Mouse (Mus musculus) forebrain, embryonic 11.5 days (tissue): Measurements from ENCODE around the gene Dnaja3. TPM values are rescaled to one million over a fixed set of nuclear protein-coding genes. Genes with fewer than 3 reads are reported as not detected.
A peak's percentile ranks its signal among the peaks of the same experiment; 100 is the strongest.

Experiments used
- ATAC-seq: fragments of 200-750 bp; cut with Nextera tagmentation; replicated peaks from 2 replicates; pipeline ENCODE4 v1.8.0; 2017; ENCODE audit warnings: moderate TSS enrichment; ENCODE audit not compliant: low FRiP score
- DNase-seq: peaks from one replicate; pipeline ENCODE4 v3.0.0-alpha.2; 2017; ENCODE audit warnings: low spot score
- H3K27ac ChIP-seq: fragments of 300-500 bp; sonication (generic); 2 replicates; pipeline ENCODE4 v1.5.1; 2014; ENCODE audit warnings: low read depth, low read length
- H3K27me3 ChIP-seq: fragments of 300-500 bp; sonication (generic); 2 replicates; pipeline ENCODE4 v1.6.1; 2014; ENCODE audit warnings: mild to moderate bottlenecking, low read length, mixed read lengths; ENCODE audit not compliant: control insufficient read depth, insufficient read depth
- H3K36me3 ChIP-seq: fragments of 300-500 bp; sonication (generic); 2 replicates; pipeline ENCODE4 v1.6.1; 2014; ENCODE audit warnings: mild to moderate bottlenecking, low read length, moderate library complexity, mixed read lengths; ENCODE audit not compliant: control insufficient read depth, insufficient read depth
- H3K4me1 ChIP-seq: fragments of 300-500 bp; sonication (generic); replicated peaks from 2 replicates; pipeline ENCODE4 v1.6.1; 2014; ENCODE audit warnings: low read length, mixed read lengths; ENCODE audit not compliant: control insufficient read depth, insufficient read depth
- H3K4me2 ChIP-seq: fragments of 300-500 bp; sonication (generic); 2 replicates; pipeline ENCODE4 v1.6.1; 2014; ENCODE audit warnings: low read depth, mild to moderate bottlenecking, low read length, moderate library complexity, mixed read lengths; ENCODE audit not compliant: severe bottlenecking
- H3K4me3 ChIP-seq: fragments of 300-500 bp; sonication (generic); 2 replicates; pipeline ENCODE4 v1.5.1; 2014; ENCODE audit warnings: low read depth, low read length
- H3K9ac ChIP-seq: fragments of 300-500 bp; sonication (generic); 2 replicates; pipeline ENCODE4 v1.6.1; 2014; ENCODE audit warnings: low read length
- H3K9me3 ChIP-seq: fragments of 300-500 bp; sonication (generic); 2 replicates; pipeline ENCODE4 v1.6.1; 2016; ENCODE audit warnings: low read length, mixed read lengths; ENCODE audit not compliant: control insufficient read depth
- WGBS: fragments of 180-500 bp; shearing (Covaris S2); extraction: QIAGEN DNeasy Blood & Tissue Kit; methylation state at CpG from one replicate; pipeline ENCODE4 v1.1.7; 2014; 5-methylcytosine and 5-hydroxymethylcytosine counted together
- polyA plus RNA-seq: library from polyadenylated mRNA; unstranded; fragments of >200 nt; fragmentation: Nextera tagmentation; extraction: Ambion mirVana; gene quantifications from 2 replicates; pipeline ENCODE4 v1.2.1, GENCODE M21; 2014

Gene Dnaja3
- polyA plus RNA-seq, 1 experiment from 2014 or later: 60.7 TPM

DNA sequence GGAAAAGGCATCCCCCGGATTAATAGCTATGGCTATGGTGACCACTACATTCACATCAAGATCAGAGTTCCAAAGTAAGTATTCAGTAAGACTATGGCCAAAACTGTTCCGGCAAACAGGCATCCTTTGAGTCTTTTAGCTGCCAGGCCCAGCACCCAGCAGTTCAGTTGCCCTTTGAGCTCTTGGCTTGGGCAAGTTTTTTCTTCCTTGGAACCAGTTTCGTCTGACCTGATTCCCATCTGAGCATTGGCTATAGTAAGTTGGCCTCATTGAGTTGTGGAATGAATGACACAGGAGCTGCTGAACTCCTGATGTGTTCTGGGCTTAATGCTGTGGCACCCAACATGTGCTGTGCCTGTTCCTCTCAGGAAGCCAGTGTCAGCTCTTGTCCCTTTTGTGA, 61.4 kb downstream of the Dnaja3 start:
- Histone ChIP-seq H3K4me1 (no peaks in the 10 kb centered on the region), H3K27me3 (no peaks in the 10 kb centered on the region), H3K36me3 (peaks cover 12% of the 10 kb centered on the region; the same call in 1 of the 2 replicates), H3K27ac (no peak overlapping the region), H3K9ac (no peak overlapping the region), H3K9me3 (no peaks in the 10 kb centered on the region), H3K4me3 (no peak overlapping the region), H3K4me2 (no peak overlapping the region)
- DNase-seq (no peak), ATAC-seq (no peak)
- 92% methylated on average over 3 of the region's 3 CpGs for WGBS

DNA sequence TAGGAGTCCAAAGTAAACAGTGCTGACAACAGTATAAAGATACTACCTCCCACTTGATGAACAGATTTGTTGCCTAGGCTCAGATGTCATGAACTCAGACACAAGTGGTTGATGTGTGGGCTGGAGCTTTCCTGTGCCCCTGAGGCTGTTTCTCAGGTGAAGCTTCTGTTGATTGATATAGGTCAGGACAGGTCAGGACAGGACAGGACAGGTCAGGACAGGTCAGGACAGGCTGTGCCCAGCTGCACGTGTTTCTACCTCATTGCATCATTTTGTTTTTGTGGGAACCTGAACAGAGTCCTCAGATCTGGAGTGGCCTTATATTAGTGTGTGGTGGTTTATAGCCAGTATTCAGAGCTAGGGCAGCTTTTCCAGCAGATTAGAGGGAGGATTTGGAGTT, 62.9 kb downstream of the Dnaja3 start:
- Histone ChIP-seq H3K36me3 (peaks cover 12% of the 10 kb centered on the region; the same call in 1 of the 2 replicates), H3K4me2 (no peak overlapping the region), H3K4me3 (no peak overlapping the region), H3K9me3 (no peaks in the 10 kb centered on the region), H3K9ac (no peak overlapping the region), H3K27me3 (no peaks in the 10 kb centered on the region), H3K4me1 (no peaks in the 10 kb centered on the region), H3K27ac (no peak overlapping the region)
- ATAC-seq (no peak), DNase-seq (no peak)
- WGBS: 94% methylated on average over 1 of the region's 1 CpGs

DNA sequence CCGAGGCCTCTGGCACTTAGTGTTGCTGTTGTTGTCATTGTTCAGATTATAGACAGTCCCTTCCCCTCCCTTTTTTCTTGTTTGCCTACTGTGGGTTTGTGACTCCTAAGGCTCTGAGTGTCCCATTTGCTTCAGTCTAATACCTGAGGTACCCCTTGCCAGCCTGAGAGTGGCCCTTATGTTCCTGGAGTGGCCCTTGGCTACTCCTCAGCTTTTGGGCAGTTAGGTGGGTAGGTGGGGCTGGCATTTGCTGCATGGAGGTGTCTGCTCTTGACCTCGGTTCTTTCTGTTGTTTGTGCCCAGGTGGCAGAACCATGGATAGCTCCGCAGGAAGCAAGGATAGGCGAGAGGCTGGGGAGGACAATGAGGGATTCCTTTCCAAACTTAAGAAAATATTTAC, 65.8 kb downstream of the Dnaja3 start:
- Histone ChIP-seq H3K9ac (no peak overlapping the region), H3K27ac (no peak overlapping the region), H3K36me3 (peaks cover 12% of the 10 kb centered on the region; the same call in 1 of the 2 replicates), H3K9me3 (no peaks in the 10 kb centered on the region), H3K4me3 (no peak overlapping the region), H3K4me2 (no peak overlapping the region), H3K27me3 (no peaks in the 10 kb centered on the region), H3K4me1 (no peaks in the 10 kb centered on the region)
- no peak for ATAC-seq
- no peak for DNase-seq
- WGBS: 79% methylated on average over 4 of the region's 4 CpGs

GRCm38 (mm10) chr16:4711173-4711572, 71.4 kb downstream of the Dnaja3 start:
- ATAC-seq (no peak), DNase-seq (no peak)
- peaks cover 20% of the 10 kb centered on the region; the same call in 1 of the 2 replicates for H3K36me3 ChIP-seq
- WGBS: 97% methylated on average over 4 of the region's 4 CpGs
- H3K27me3 ChIP-seq: no peaks in the 10 kb centered on the region
- no peaks in the 10 kb centered on the region for H3K4me1 ChIP-seq
- no peak overlapping the region for H3K4me3 ChIP-seq
- no peaks in the 10 kb centered on the region for H3K9me3 ChIP-seq
- no peak overlapping the region for H3K27ac ChIP-seq
- H3K9ac ChIP-seq: no peak overlapping the region
- no peak overlapping the region for H3K4me2 ChIP-seq

GRCm38 (mm10) chr16:4713861-4714710, 74.3 kb downstream of the Dnaja3 start:
- H3K4me2 ChIP-seq: no peak overlapping the region
- no peak for ATAC-seq
- peaks cover 20% of the 10 kb centered on the region; the same call in 1 of the 2 replicates for H3K36me3 ChIP-seq
- no peaks in the 10 kb centered on the region for H3K27me3 ChIP-seq
- H3K4me1 ChIP-seq: no peaks in the 10 kb centered on the region
- no peak overlapping the region for H3K9ac ChIP-seq
- no peaks in the 10 kb centered on the region for H3K9me3 ChIP-seq
- 93% methylated on average over 17 of the region's 17 CpGs for WGBS
- peak; percentile 43 for DNase-seq
- no peak overlapping the region for H3K4me3 ChIP-seq
- no peak overlapping the region for H3K27ac ChIP-seq

DNA sequence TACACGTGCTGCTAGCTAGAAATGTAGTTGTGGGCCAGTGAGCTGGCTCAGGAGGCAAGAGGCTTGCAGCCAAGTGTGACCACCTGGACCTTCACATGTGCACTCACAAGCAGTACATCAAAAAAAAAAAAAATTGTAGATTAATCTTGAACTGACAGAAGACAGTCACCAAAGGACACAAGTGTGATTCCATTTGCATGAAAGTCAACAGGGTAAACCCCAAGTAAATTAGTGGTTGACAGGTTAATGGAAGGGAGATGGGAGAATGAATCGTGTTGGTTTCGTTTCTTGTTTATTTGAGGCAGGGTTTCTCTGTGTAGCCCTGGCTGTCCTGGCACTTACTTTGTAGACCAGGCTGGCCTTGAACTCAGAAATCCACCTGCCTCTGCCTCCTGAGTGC, 78.1 kb downstream of the Dnaja3 start:
- H3K9me3 ChIP-seq: no peaks in the 10 kb centered on the region
- H3K9ac ChIP-seq: peak overlapping the region; percentile 85
- peak overlapping the region; percentile 51 for H3K4me3 ChIP-seq
- peak overlapping the region; percentile 60 for H3K4me2 ChIP-seq
- ATAC-seq (no peak), DNase-seq (no peak)
- H3K4me1 ChIP-seq: no peaks in the 10 kb centered on the region; the same call in 1 of the 2 replicates
- H3K27ac ChIP-seq: no peak overlapping the region
- 77% methylated on average over 3 of the region's 3 CpGs for WGBS
- H3K36me3 ChIP-seq: peaks cover 15% of the 10 kb centered on the region; the same call in 1 of the 2 replicates
- H3K27me3 ChIP-seq: no peaks in the 10 kb centered on the region

GRCm38 (mm10) chr16:4718753-4719518, 79.1 kb downstream of the Dnaja3 start, which contains the start of gene Nmral1:
Gene Nmral1 (minus strand): TSS chr16:4719356.
- 15% methylated on average over 33 of the region's 33 CpGs for WGBS
- no peaks in the 10 kb centered on the region; the same call in 1 of the 2 replicates for H3K4me1 ChIP-seq
- H3K4me3 ChIP-seq: peak within 1 kb of the TSS; percentile 51
- H3K9ac ChIP-seq: peak within 1 kb of the TSS; percentile 85
- peak; percentile 90 for ATAC-seq
- no peaks in the 10 kb centered on the region for H3K27me3 ChIP-seq
- peaks cover 14% of the 10 kb centered on the region; the same call in 1 of the 2 replicates for H3K36me3 ChIP-seq
- peak within 1 kb of the TSS; percentile 60 for H3K4me2 ChIP-seq
- no peaks in the 10 kb centered on the region for H3K9me3 ChIP-seq
- DNase-seq: peak; percentile 87
- peak within 1 kb of the TSS; percentile 81 for H3K27ac ChIP-seq

GRCm38 (mm10) chr16:4722128-4722914, 82.5 kb downstream of the Dnaja3 start:
- ATAC-seq: no peak
- H3K27ac ChIP-seq: no peak overlapping the region
- H3K4me3 ChIP-seq: no peak overlapping the region
- H3K36me3 ChIP-seq: no peaks in the 10 kb centered on the region
- H3K9me3 ChIP-seq: no peaks in the 10 kb centered on the region
- no peaks in the 10 kb centered on the region; the same call in 1 of the 2 replicates for H3K4me1 ChIP-seq
- H3K4me2 ChIP-seq: no peak overlapping the region
- no peak overlapping the region for H3K9ac ChIP-seq
- H3K27me3 ChIP-seq: no peaks in the 10 kb centered on the region
- WGBS: 79% methylated on average over 7 of the region's 7 CpGs
- DNase-seq: no peak
